In the genomic region with DNA sequence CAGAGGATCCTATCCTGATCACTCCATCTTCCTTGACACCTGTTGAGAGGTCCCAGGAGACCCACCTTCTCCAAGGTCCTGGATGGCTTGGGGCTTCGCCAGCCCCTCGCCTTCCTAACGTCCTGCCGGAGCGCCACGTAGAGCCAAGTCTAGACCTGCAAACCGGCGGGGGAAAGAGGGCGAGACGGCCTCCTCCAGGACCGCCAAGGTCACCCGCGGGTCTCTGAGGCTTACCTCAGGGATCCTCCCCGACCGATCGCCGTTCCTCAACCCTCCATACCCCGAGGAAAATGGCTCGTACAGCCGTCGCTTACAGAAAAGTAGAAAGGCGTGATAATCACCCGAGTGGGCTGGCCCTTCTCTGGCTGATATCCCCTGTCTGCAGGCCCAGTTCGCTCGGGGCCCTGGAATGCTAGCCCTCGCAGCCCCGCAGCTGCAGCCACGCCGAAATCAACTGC, we compare ENCODE assay signal across 8 mouse cellular contexts. TPM values are rescaled to one million over a fixed set of nuclear protein-coding genes. Genes with fewer than 3 reads are reported as not detected.
DNase-seq lines count a peak whose midpoint lies in the region; ATAC-seq and TF ChIP-seq lines count a peak whose summit lies in the region.

No protein-coding gene starts in this region.

- peak; percentile 22 for DNase-seq in gastrocnemius, adult 18-20 months (ENCODE audit: low spot score)
- DNase-seq in gastrocnemius, postnatal 10 days: no peak
- DNase-seq in spleen, postnatal 4 days (ENCODE audit: low spot score in 2 of 2): peak; percentile 23 to 69
- no peak for DNase-seq in spleen, adult 12 weeks (ENCODE audit: low spot score)
- no peak for DNase-seq in forebrain, embryonic 10.5 days (ENCODE audit: extremely low spot score, low spot score)
- DNase-seq in layer of hippocampus, adult 9-10 months (ENCODE audit: low spot score): no peak

- no peaks in the 10 kb centered on the region for H3K27me3 ChIP-seq in forebrain, embryonic 10.5 days (ENCODE audit: poor library complexity, severe bottlenecking)
- H3K27me3 ChIP-seq in intestine, postnatal 0 days (replicated peaks; ENCODE audit: control insufficient read depth, insufficient read depth, low read length): no peaks in the 10 kb centered on the region
- H3K27me3 ChIP-seq in myocyte (ENCODE audit: control insufficient read depth, insufficient read depth, insufficient read length): no peaks in the 10 kb centered on the region

- H3K4me1 ChIP-seq in forebrain, embryonic 10.5 days: peaks cover 41% of the 10 kb centered on the region
- H3K4me1 ChIP-seq in intestine, postnatal 0 days (replicated peaks; ENCODE audit: control insufficient read depth, insufficient read depth, low read length): peaks cover 19% of the 10 kb centered on the region; the same call in 1 of the 2 replicates

- peak overlapping the region; percentile 83 for H3K4me2 ChIP-seq in intestine, postnatal 0 days (replicated peaks; ENCODE audit: low read depth)
- H3K4me2 ChIP-seq in myocyte (ENCODE audit: low read depth): peak overlapping the region; percentile 84

- H3K9ac ChIP-seq in intestine, postnatal 0 days (ENCODE audit: low read depth, low read length): peak overlapping the region; percentile 76

- no peak for TF ChIP-seq CTCF in intestine, postnatal 0 days (IDR thresholded peaks at IDR 0.05; ENCODE audit: low read depth)

- peak overlapping the region; percentile 99 for H3K27ac ChIP-seq in forebrain, embryonic 10.5 days
- H3K27ac ChIP-seq in intestine, postnatal 0 days (ENCODE audit: low read depth, low read length): peak overlapping the region; percentile 93

- H3K79me2 ChIP-seq in myocyte (ENCODE audit: control insufficient read depth, insufficient read depth): peaks cover 51% of the 10 kb centered on the region

- peak overlapping the region; percentile 80 for H3K4me3 ChIP-seq in forebrain, embryonic 10.5 days
- peak overlapping the region; percentile 89 for H3K4me3 ChIP-seq in intestine, postnatal 0 days (ENCODE audit: low read depth, low read length)
- H3K4me3 ChIP-seq in myocyte: peak overlapping the region; percentile 96

- H3K9me3 ChIP-seq in forebrain, embryonic 10.5 days: no peaks in the 10 kb centered on the region
- no peaks in the 10 kb centered on the region for H3K9me3 ChIP-seq in intestine, postnatal 0 days (ENCODE audit: control insufficient read depth)

- peak; percentile 18 for ATAC-seq in intestine, postnatal 0 days

- peaks cover 11% of the 10 kb centered on the region for H3K36me3 ChIP-seq in forebrain, embryonic 10.5 days (replicated peaks)
- H3K36me3 ChIP-seq in intestine, postnatal 0 days (ENCODE audit: control insufficient read depth, insufficient read depth): no peaks in the 10 kb centered on the region
- no peaks in the 10 kb centered on the region for H3K36me3 ChIP-seq in myocyte (ENCODE audit: control insufficient read depth, insufficient read depth)

- TF ChIP-seq POLR2A in myocyte (IDR thresholded peaks at IDR 0.05; ENCODE audit: insufficient read length, low read depth): no peak

- WGBS in forebrain, embryonic 10.5 days: under 1% methylated on average over 29 of the region's 29 CpGs
- under 1% methylated on average over 29 of the region's 29 CpGs for WGBS in intestine, postnatal 0 days

- peak overlapping the region; percentile 67 for H3ac ChIP-seq in myocyte (ENCODE audit: control insufficient read depth, insufficient read length)

TF ChIP-seq in myocyte, 11 proteins besides CTCF, POLR2A, EP300 and RAD21:
- no peak for TF ChIP-seq USF1 (IDR thresholded peaks at IDR 0.05; ENCODE audit: low read depth)
- TF ChIP-seq MAX (IDR thresholded peaks at IDR 0.05; ENCODE audit: low read depth): no peak
- no peak for TF ChIP-seq E2F4 (IDR thresholded peaks at IDR 0.05; ENCODE audit: insufficient read depth)
- TF ChIP-seq TCF3 (IDR thresholded peaks at IDR 0.05; ENCODE audit: insufficient read length, low read depth): no peak
- TF ChIP-seq CEBPB (IDR thresholded peaks at IDR 0.05; ENCODE audit: insufficient read depth, poor library complexity, severe bottlenecking): no peak
- no peak for TF ChIP-seq REST (IDR thresholded peaks at IDR 0.05; ENCODE audit: insufficient read depth, insufficient read length)
- no peak for TF ChIP-seq TCF12 (IDR thresholded peaks at IDR 0.05; ENCODE audit: insufficient read depth, poor library complexity, severe bottlenecking)
- TF ChIP-seq SRF (IDR thresholded peaks at IDR 0.05; ENCODE audit: control insufficient read depth, insufficient read length, low read depth): no peak
- no peak for TF ChIP-seq MYOD1 (IDR thresholded peaks at IDR 0.05; ENCODE audit: control insufficient read depth in 1 of 3, insufficient read length in 2 of 3, low read depth in 2 of 3)
- TF ChIP-seq POLR2AphosphoS2 (IDR thresholded peaks at IDR 0.05; ENCODE audit: insufficient read length, low read depth): no peak
- TF ChIP-seq MYOG (IDR thresholded peaks at IDR 0.05; ENCODE audit: control insufficient read depth in 1 of 3, insufficient read depth in 1 of 3, insufficient read length in 2 of 3, low read depth in 2 of 3): no peak

RNA-seq across cellular contexts. Expression of a gene that starts 0.8 kb away (rescaled TPM):
- total RNA-seq in gastrocnemius, adult 18-20 months (2021): 10 to 100 TPM; 73.7 to 74.7 TPM
- total RNA-seq in gastrocnemius, postnatal 10 days (2021): 10 to 100 TPM; 82.1 to 91.9 TPM
- 110 and 112 TPM in 2 replicates for polyA plus RNA-seq in forebrain, embryonic 10.5 days (2016; fragmentation: Nextera tagmentation; extraction: Ambion mirVana)
- polyA plus RNA-seq in intestine, postnatal 0 days (2015; fragmentation: Nextera tagmentation; extraction: Ambion mirVana): 68.0 and 75.2 TPM in 2 replicates
- polyA plus RNA-seq in myocyte (2012; fragmentation: generic; extraction: Trizol): 44.9 TPM

RNA-seq across cellular contexts. Expression of a gene that starts 45.9 kb away (rescaled TPM):
- total RNA-seq in gastrocnemius, adult 18-20 months (2021): not detected
- total RNA-seq in gastrocnemius, postnatal 10 days (2021): not detected
- 0.22 and 0.25 TPM in 2 replicates for polyA plus RNA-seq in forebrain, embryonic 10.5 days (2016; fragmentation: Nextera tagmentation; extraction: Ambion mirVana)
- polyA plus RNA-seq in intestine, postnatal 0 days (2015; fragmentation: Nextera tagmentation; extraction: Ambion mirVana): not detected in 2 replicates
- 0.08 TPM for polyA plus RNA-seq in myocyte (2012; fragmentation: generic; extraction: Trizol)

Comparison
In these comparisons a context has a peak if more than half of its experiments do, and no peak if none do; other contexts are left out.
1. DNase-seq: peak in gastrocnemius, adult 18-20 months (single experiment) and spleen, postnatal 4 days (2 of 2); none in gastrocnemius, postnatal 10 days (single experiment), spleen, adult 12 weeks (single experiment), forebrain, embryonic 10.5 days (single experiment) and layer of hippocampus, adult 9-10 months (single experiment).
2. Peak in every context shown above with its lines, with median percentiles within 50 percentile points of each other: H3K4me3 ChIP-seq.